Mouse (Mus musculus) limb, embryonic 15.5 days (tissue): ENCODE results near the gene Manf. TPM values are rescaled to one million over a fixed set of nuclear protein-coding genes. Genes with fewer than 3 reads are reported as not detected.

Source experiments
- ATAC-seq: fragments of 200-750 bp; cut with Nextera tagmentation; 2 replicates; pipeline ENCODE4 v1.8.0; 2017; ENCODE audit warnings: low read depth, moderate TSS enrichment; ENCODE audit not compliant: insufficient number of reproducible peaks, low FRiP score, low TSS enrichment
- H3K27ac ChIP-seq: fragments of 300-500 bp; sonication (generic); 2 replicates; pipeline ENCODE4 v1.5.1; 2015; ENCODE audit warnings: moderate library complexity, mild to moderate bottlenecking, inconsistent platforms
- H3K27me3 ChIP-seq: fragments of 300-500 bp; sonication (generic); 2 replicates; pipeline ENCODE4 v1.6.1; 2015; ENCODE audit warnings: inconsistent platforms
- H3K36me3 ChIP-seq: fragments of 300-500 bp; sonication (generic); 2 replicates; pipeline ENCODE4 v1.6.1; 2015; ENCODE audit warnings: inconsistent platforms
- H3K4me1 ChIP-seq: fragments of 300-500 bp; sonication (generic); 2 replicates; pipeline ENCODE4 v1.6.1; 2015; ENCODE audit warnings: inconsistent platforms
- H3K4me2 ChIP-seq: fragments of 300-500 bp; sonication (generic); 2 replicates; pipeline ENCODE4 v1.6.1; 2015; ENCODE audit warnings: mild to moderate bottlenecking, inconsistent platforms
- H3K4me3 ChIP-seq: fragments of 300-500 bp; sonication (generic); 2 replicates; pipeline ENCODE4 v1.5.1; 2015; ENCODE audit warnings: mild to moderate bottlenecking, inconsistent platforms
- H3K9ac ChIP-seq: fragments of 300-500 bp; sonication (generic); 2 replicates; pipeline ENCODE4 v1.6.1; 2015; ENCODE audit warnings: inconsistent platforms
- H3K9me3 ChIP-seq: fragments of 300-500 bp; sonication (generic); 2 replicates; pipeline ENCODE4 v1.6.1; 2016; ENCODE audit warnings: inconsistent platforms
- WGBS: fragments of 180-500 bp; shearing (Covaris S2); methylation state at CpG from one replicate; pipeline ENCODE4 v1.1.7; 2015; 5-methylcytosine and 5-hydroxymethylcytosine counted together
- polyA plus RNA-seq: library from polyadenylated mRNA; unstranded; fragments of >200 nt; fragmentation: Nextera tagmentation; extraction: Ambion mirVana; gene quantifications from 2 replicates; pipeline ENCODE4 v1.2.1, GENCODE M21; 2015

The Manf gene
- polyA plus RNA-seq, 1 experiment from 2014 or later = 319 TPM

- no peak for ATAC-seq
- H3K4me3 ChIP-seq = no peak overlapping the region
- peaks cover 19% of the 10 kb centered on the region for H3K36me3 ChIP-seq
- no peak overlapping the region for H3K27ac ChIP-seq
- H3K27me3 ChIP-seq = no peaks in the 10 kb centered on the region
- WGBS = 65% methylated on average over 3 of the region's 3 CpGs
- no peaks in the 10 kb centered on the region for H3K9me3 ChIP-seq
- H3K9ac ChIP-seq = no peak overlapping the region
- no peak overlapping the region for H3K4me2 ChIP-seq
- peaks cover 34% of the 10 kb centered on the region for H3K4me1 ChIP-seq
Observed at GRCm38 (mm10) chr9:106893327-106893726, 1.5 kb upstream of the Manf start.

GRCm38 (mm10) chr9:106892552-106892875, 735 bp upstream of the Manf start:
- H3K9ac ChIP-seq = peak overlapping the region; percentile 71
- no peaks in the 10 kb centered on the region for H3K27me3 ChIP-seq
- peaks cover 24% of the 10 kb centered on the region for H3K36me3 ChIP-seq
- peak overlapping the region; percentile 81 for H3K4me2 ChIP-seq
- no peaks in the 10 kb centered on the region for H3K9me3 ChIP-seq
- H3K27ac ChIP-seq = peak overlapping the region; percentile 95
- WGBS = under 1% methylated on average over 9 of the region's 9 CpGs
- peak overlapping the region; percentile 94 for H3K4me3 ChIP-seq
- ATAC-seq = no peak
- peaks cover 42% of the 10 kb centered on the region for H3K4me1 ChIP-seq

GRCm38 (mm10) chr9:106891341-106891741, 438 bp downstream of the Manf start:
- Histone ChIP-seq H3K36me3 (peaks cover 24% of the 10 kb centered on the region), H3K27me3 (no peaks in the 10 kb centered on the region), H3K4me1 (peaks cover 46% of the 10 kb centered on the region), H3K9me3 (no peaks in the 10 kb centered on the region), H3K27ac (peak overlapping the region; percentile 89), H3K9ac (peak overlapping the region; percentile 85), H3K4me2 (peak overlapping the region; percentile 64), H3K4me3 (peak overlapping the region; percentile 94)
- under 1% methylated on average over 17 of the region's 17 CpGs for WGBS
- ATAC-seq = no peak

- ATAC-seq = no peak
- Histone ChIP-seq H3K27ac (no peak overlapping the region), H3K36me3 (peaks cover 24% of the 10 kb centered on the region), H3K4me1 (peaks cover 50% of the 10 kb centered on the region), H3K9ac (0 out of 2 replicates have a peak overlapping the region, but pooled peaks have one; percentile 85), H3K27me3 (no peaks in the 10 kb centered on the region), H3K9me3 (no peaks in the 10 kb centered on the region), H3K4me3 (peak overlapping the region; percentile 94), H3K4me2 (peak overlapping the region; percentile 64)
- WGBS = 65% methylated on average over 8 of the region's 8 CpGs
Observed at GRCm38 (mm10) chr9:106890496-106891240, 1.1 kb downstream of the Manf start.

- Histone ChIP-seq H3K27ac (no peak overlapping the region), H3K4me3 (no peak overlapping the region), H3K4me2 (no peak overlapping the region), H3K36me3 (peaks cover 31% of the 10 kb centered on the region), H3K27me3 (no peaks in the 10 kb centered on the region), H3K9me3 (no peaks in the 10 kb centered on the region), H3K9ac (no peak overlapping the region), H3K4me1 (peaks cover 63% of the 10 kb centered on the region)
- ATAC-seq = no peak
- WGBS = 79% methylated on average over 9 of the region's 9 CpGs
Observed at GRCm38 (mm10) chr9:106889321-106889720, 2.5 kb downstream of the Manf start.

DNA sequence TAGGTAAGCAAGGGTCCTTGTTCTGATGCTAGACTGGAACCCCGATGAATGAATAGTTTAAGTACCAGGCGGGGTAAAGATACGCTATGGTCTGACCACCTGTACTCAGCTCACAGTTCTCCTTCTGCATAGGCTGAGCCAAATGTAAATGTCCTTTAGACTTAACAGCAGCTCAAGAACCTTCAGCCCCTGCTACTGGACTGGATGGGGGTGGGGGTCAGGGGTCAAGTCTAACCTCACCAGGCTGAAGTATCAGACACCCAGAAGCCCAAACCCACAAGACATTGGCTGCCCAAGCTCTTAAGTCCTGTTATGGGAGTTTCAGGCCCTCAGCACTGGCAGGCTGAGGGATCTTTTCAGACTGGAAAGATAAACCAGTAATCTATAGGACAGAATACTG, 3.4 kb downstream of the Manf start:
- Histone ChIP-seq H3K4me1 (peaks cover 70% of the 10 kb centered on the region), H3K36me3 (peaks cover 33% of the 10 kb centered on the region)

DNA sequence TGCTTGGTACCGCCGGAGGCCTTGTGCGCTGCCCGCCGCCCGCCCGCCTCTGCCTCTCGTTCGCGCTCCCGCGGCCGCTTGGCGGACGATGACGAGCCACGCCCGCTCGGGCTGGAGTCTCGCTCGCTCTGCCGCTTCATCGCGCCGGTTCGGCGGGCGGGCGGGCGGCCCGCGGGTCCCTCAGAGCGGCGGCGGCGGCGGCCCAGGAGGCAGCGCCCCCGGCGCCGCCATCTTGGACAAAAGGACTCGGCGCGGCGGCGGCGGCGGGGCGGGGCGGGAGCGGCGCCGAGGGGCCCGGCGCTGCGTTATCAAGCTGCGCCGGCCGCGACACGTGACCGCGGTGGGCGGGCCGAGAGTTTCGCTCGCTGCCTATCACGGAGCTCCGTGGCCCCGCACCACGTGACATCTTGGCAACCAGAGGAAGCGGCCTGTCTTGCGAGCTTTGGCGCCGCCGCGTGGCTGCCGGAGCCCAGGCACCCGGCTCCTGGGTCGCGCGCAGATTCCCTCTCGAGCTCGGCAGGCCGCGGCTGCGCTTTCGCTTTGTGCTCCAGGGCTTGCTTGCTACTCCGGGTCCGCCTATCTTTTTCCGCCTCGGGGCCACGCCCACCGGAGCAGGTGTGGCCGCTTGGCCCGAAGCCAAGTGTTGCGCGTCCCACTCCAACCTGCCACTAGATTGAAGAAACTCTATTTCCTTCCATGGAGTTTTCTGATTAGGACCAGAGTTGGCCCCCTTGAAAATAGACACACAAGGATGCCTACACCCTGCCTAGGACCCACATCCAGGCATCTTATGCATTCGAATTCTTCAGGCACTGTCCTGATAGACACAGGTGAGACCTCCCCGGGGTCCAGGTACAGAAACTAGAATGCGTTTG, 4.7 kb downstream of the Manf start, which contains the start of gene Rbm15b:
Gene Rbm15b, minus strand, starts transcription at position 601 of the 875 bp plus-strand sequence.
- 2% methylated on average over 86 of the region's 101 CpGs for WGBS
- Histone ChIP-seq H3K36me3 (peaks cover 44% of the 10 kb centered on the region), H3K9me3 (no peaks in the 10 kb centered on the region), H3K9ac (peak within 1 kb of the TSS; percentile 95), H3K27me3 (no peaks in the 10 kb centered on the region), H3K4me2 (peak within 1 kb of the TSS; percentile 87), H3K4me1 (peaks cover 75% of the 10 kb centered on the region), H3K4me3 (peak within 1 kb of the TSS; percentile 89), H3K27ac (peak within 1 kb of the TSS; percentile 86)
- ATAC-seq = peak; percentile 74

More for the DNA sequence above, 3.4 kb downstream of the Manf start:
- H3K9ac ChIP-seq = no peak overlapping the region
- 90% methylated on average over 3 of the region's 3 CpGs for WGBS
- no peaks in the 10 kb centered on the region for H3K27me3 ChIP-seq
- no peak for ATAC-seq
- H3K4me3 ChIP-seq = no peak overlapping the region
- no peaks in the 10 kb centered on the region for H3K9me3 ChIP-seq
- no peak overlapping the region for H3K27ac ChIP-seq
- no peak overlapping the region for H3K4me2 ChIP-seq

DNA sequence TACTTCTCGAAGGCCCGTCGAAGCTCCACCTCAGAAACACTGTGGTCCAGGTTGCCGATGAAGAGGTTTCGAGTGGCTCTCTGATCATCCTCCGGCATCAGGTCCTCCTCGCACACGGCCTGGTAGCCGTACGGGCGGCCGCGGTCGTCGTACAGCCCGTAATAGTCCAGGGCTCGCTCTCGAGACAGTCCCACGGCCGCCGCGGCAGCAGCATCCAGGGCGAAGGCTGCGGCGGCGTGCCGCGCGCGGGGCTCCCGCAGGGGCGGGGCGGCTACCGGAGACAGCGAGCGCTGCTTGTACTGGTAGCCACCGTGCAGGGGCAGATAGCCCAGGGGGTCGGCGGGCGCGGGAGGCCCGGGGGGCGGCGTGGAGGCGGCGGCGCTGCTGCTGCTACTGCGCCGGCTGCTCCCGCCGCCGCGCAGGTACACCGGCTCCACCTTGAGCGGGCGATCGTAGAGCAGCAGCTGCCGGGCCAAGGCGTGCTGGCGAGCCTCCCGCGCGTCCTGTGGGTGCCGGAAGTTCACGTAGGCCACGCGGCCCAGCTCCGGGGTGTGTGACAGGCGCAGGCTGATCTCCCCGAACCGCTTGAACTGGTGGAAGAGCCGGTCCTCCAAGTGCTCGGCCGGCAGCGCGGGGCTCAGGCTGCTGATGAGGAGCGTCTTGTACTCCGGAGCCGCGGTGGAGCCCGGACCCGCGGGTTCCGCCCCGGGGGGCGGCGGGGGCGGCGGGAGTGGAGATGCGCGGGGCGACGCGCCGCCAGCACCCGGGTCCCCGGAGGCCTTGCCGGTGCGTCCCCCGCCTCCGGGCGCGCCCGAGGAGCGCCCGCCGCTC, 5.7 kb downstream of the Manf start:
- peaks cover 54% of the 10 kb centered on the region for H3K36me3 ChIP-seq
- peaks cover 79% of the 10 kb centered on the region for H3K4me1 ChIP-seq
- under 1% methylated on average over 91 of the region's 107 CpGs for WGBS
- no peak for ATAC-seq
- H3K9me3 ChIP-seq = no peaks in the 10 kb centered on the region
- peak overlapping the region; percentile 89 for H3K4me3 ChIP-seq
- no peaks in the 10 kb centered on the region for H3K27me3 ChIP-seq
- H3K27ac ChIP-seq = peak overlapping the region; percentile 86
- peak overlapping the region; percentile 95 for H3K9ac ChIP-seq
- H3K4me2 ChIP-seq = peak overlapping the region; percentile 87

DNA sequence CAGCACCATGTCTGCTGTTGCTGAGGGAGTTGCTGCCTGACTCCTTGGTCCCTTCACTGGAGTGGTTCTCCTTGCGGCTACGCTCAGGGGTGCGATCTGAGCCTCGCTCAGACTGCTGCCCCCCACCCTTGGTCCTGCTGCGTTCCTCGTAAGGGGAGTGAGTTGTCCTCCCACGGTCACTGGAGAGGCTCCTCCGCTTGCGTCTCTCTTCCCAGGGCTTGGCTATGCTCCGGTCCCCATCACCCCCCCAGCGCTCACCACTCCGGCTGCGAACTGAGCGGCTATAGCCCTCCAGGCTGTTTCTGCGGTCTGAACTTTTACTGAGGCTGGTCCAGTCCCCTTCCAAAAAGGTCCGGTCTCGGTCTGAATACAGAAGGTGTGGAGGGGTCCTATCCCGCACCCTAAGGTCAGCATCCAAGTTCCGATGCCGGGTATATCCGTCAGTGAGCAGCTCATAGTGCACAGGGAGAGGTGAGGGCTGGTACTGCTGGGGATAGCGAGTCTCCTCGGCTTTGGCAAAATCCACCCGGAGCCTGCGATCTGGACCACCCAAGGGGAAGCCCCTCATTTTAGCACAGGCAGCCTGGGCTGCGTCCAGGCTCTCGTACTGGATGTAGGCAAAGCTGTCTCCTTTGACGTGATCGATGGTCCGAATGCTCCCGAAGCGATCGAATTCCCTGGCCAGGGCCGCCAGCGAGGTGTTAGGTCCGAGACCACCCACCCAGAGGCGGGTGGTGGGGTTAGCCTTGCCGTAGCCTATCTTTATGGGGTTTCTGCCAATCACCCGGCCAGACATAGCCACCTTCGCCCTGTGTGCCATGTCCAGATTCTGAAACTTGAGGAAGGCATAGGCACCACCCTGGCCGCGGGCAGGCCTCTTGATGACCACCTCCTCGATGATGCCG, 6.5 kb downstream of the Manf start:
- ATAC-seq = no peak
- Histone ChIP-seq H3K9ac (peak overlapping the region; percentile 95), H3K36me3 (peaks cover 57% of the 10 kb centered on the region), H3K27ac (no peak overlapping the region), H3K27me3 (no peaks in the 10 kb centered on the region), H3K4me1 (peaks cover 72% of the 10 kb centered on the region), H3K9me3 (no peaks in the 10 kb centered on the region), H3K4me3 (peak overlapping the region; percentile 89), H3K4me2 (peak overlapping the region; percentile 87)
- WGBS = 19% methylated on average over 44 of the region's 44 CpGs

DNA sequence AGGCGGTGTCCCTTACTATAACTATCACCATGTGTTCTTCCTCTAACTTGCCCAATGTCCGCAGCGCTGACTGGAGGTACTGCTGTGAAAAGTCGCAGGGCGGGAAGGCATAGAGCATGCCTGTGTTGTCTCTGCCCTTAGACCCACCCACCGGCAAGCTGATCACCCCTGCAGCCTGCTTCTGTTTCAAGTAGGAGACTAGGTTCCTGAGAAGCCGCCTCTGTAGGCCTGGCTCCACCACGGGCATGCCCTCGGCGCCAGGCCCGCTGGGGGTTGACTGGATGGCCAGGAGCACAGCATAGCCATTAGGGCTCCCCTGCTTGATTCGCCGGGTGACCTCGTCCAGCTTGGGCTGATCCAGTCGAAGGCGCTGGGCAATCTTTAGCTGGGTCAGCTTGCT, 7.5 kb downstream of the Manf start:
- H3K27me3 ChIP-seq = no peaks in the 10 kb centered on the region
- H3K9ac ChIP-seq = peak overlapping the region; percentile 10; the same call in 1 of the 2 replicates
- peaks cover 63% of the 10 kb centered on the region for H3K4me1 ChIP-seq
- 20% methylated on average over 16 of the region's 16 CpGs for WGBS
- H3K9me3 ChIP-seq = no peaks in the 10 kb centered on the region
- H3K4me2 ChIP-seq = peak overlapping the region; percentile 87
- ATAC-seq = no peak
- H3K4me3 ChIP-seq = peak overlapping the region; percentile 89
- H3K36me3 ChIP-seq = peaks cover 53% of the 10 kb centered on the region
- H3K27ac ChIP-seq = no peak overlapping the region

- Histone ChIP-seq H3K36me3 (peaks cover 52% of the 10 kb centered on the region), H3K4me3 (no peak overlapping the region), H3K9me3 (no peaks in the 10 kb centered on the region), H3K27ac (no peak overlapping the region), H3K27me3 (no peaks in the 10 kb centered on the region), H3K9ac (no peak overlapping the region), H3K4me1 (peaks cover 54% of the 10 kb centered on the region), H3K4me2 (no peak overlapping the region)
- no peak for ATAC-seq
- WGBS = 71% methylated on average over 3 of the region's 3 CpGs
Observed at GRCm38 (mm10) chr9:106883085-106883484, 8.7 kb downstream of the Manf start.
